In genomic region chr7:131362615-131363300, GRCm38 (mm10) we compare ENCODE assay signal across 1 mouse cellular context.
TF ChIP-seq lines count a peak whose summit lies in the region.

Gene 2310057M21Rik, minus strand, starts transcription at chr7:131362759.

TF ChIP-seq in CH12.LX, 34 proteins besides CTCF, POLR2A, EP300 and RAD21 (continued from another document):
- TF ChIP-seq MEF2A (IDR thresholded peaks at IDR 0.05; ENCODE audit: borderline replicate concordance, low read depth, low read length) (peak; percentile 9; the same call in 1 of the 2 replicates), CHD2 (IDR thresholded peaks at IDR 0.05; ENCODE audit: low read length) (no peak), USF2 (conservative IDR thresholded peaks at IDR 0.05; ENCODE audit: low read depth, low read length) (no peak), ETS1 (conservative IDR thresholded peaks at IDR 0.05; ENCODE audit: low read depth, low read length) (no peak), PAX5 (IDR thresholded peaks at IDR 0.05; ENCODE audit: low read length) (no peak), IRF4 (IDR thresholded peaks at IDR 0.05; ENCODE audit: low read depth, low read length) (peak; percentile 42; the same call in 1 of the 2 replicates), ZC3H11A (IDR thresholded peaks at IDR 0.05; ENCODE audit: low read depth, low read length) (no peak)
